Mouse (Mus musculus) embryonic fibroblast, embryonic 13.5 days (primary cell): ENCODE measurements around the gene Ptafr.

ENCODE experiments used
- CTCF ChIP-seq: IDR thresholded peaks from 2 replicates; pipeline ENCODE4 v1.5.1; 2011; ENCODE audit warnings: mild to moderate bottlenecking, control low read depth, low read length, moderate library complexity, borderline replicate concordance; ENCODE audit not compliant: insufficient read depth
- POLR2A ChIP-seq: IDR thresholded peaks from 2 replicates; pipeline ENCODE4 v1.6.1; 2011; ENCODE audit warnings: low read depth, mild to moderate bottlenecking, control low read depth, low read length, moderate library complexity

- TF ChIP-seq CTCF (no peak), POLR2A (no peak)
Measured at GRCm38 (mm10) chr4:132586282-132586681, 22.4 kb downstream of the Ptafr start.
